Mouse (Mus musculus) CH12.LX (cell line): ENCODE results near the gene Hist1h2bf.

Experiments
- CHD2 ChIP-seq: IDR thresholded peaks from 2 replicates; pipeline ENCODE4 v1.6.1; 2011; ENCODE audit warnings: low read length, improper control_type of control experiment
- CTCF ChIP-seq, 2 experiments: IDR thresholded peaks in 1 of 2; conservative IDR thresholded peaks in 1 of 2; 2 replicates each; pipeline ENCODE4 v1.5.1; 2011 to 2012; ENCODE audit warnings: low read depth in 2 of 2, low read length in 2 of 2, improper control_type of control experiment in 1 of 2, inconsistent platforms in 1 of 2, mild to moderate bottlenecking in 1 of 2, moderate library complexity in 1 of 2
- ELF1 ChIP-seq: IDR thresholded peaks from 2 replicates; pipeline ENCODE4 v1.6.1; 2014; ENCODE audit warnings: low read depth, mild to moderate bottlenecking, inconsistent platforms, low read length, improper control_type of control experiment
- MEF2A ChIP-seq: IDR thresholded peaks from 2 replicates; pipeline ENCODE4 v1.6.1; 2014; ENCODE audit warnings: low read depth, mild to moderate bottlenecking, inconsistent platforms, low read length, improper control_type of control experiment, borderline replicate concordance
- TBP ChIP-seq: conservative IDR thresholded peaks from 2 replicates; pipeline ENCODE4 v1.6.1; 2011; ENCODE audit warnings: low read depth, low read length, improper control_type of control experiment

DNA sequence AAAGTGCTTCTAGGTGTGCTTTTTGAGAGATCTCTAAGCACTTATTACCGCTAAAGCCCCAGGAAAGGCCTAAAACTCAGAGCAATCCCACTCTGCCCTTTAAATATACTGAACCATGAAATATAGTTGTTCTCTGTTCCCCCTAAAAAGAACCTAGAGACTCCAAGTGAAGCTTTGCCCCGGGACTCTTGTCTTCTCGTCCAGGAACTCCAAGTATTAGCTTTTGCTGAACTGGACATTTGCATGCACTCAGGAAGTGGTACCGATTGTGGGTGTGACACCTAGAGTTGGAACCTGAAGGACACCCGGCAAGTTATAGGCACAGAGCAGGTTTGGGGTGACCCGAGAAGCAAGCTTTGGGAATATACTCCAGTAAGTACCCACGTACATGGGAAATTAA is 17.2 kb upstream of the Hist1h2bf start:
- TF ChIP-seq CTCF (conservative IDR thresholded peaks at IDR 0.05 in 1 of 2, IDR thresholded peaks at IDR 0.05 in 1 of 2; ENCODE audit: low read depth in 2 of 2, low read length in 2 of 2) (no peak), CHD2 (no peak), MEF2A (no peak), TBP (0 out of 2 replicates have a peak, but pooled peaks have one; percentile 23), ELF1 (peak; percentile 76)
